Mouse (Mus musculus) ES-Bruce4 (cell line): Measurements from ENCODE around the gene Fasn.

Experiments used
- CTCF ChIP-seq: IDR thresholded peaks from one replicate; pipeline ENCODE4 v1.8.1; 2011; ENCODE audit warnings: low read depth, low read length
- EP300 ChIP-seq: IDR thresholded peaks from 2 replicates; pipeline ENCODE4 v1.6.1; 2011; ENCODE audit warnings: low read depth, low read length; ENCODE audit not compliant: insufficient read depth
- POLR2A ChIP-seq: IDR thresholded peaks from one replicate; pipeline ENCODE4 v1.8.1; 2011; ENCODE audit warnings: low read length; ENCODE audit not compliant: insufficient read depth

GRCm38 (mm10) chr11:120795756-120796613 lies 28.4 kb downstream of the Fasn start, which contains the start of gene Dus1l:
- TF ChIP-seq POLR2A (no peak), CTCF (no peak), EP300 (peak; percentile 80; the same call in 1 of the 2 replicates)
